Mouse (Mus musculus): Measurements from ENCODE around the gene Mettl23. TPM values are rescaled to one million over a fixed set of nuclear protein-coding genes. Genes with fewer than 3 reads are reported as not detected.
"Not testable (repeated sequence)": the region's sequence is repeated elsewhere in the genome, so short reads cannot be mapped to it uniquely, and the experiment has no call there.

Gene Mettl23
- total RNA-seq, 2 experiments from 2014 or later = 29.1 to 35.3 TPM

- no peak for DNase-seq
These were observed 4.4 kb downstream of the Mettl23 start for GRCm38 (mm10) chr11:116847187-116848085.

- no peak for DNase-seq
These were observed 5.2 kb downstream of the Mettl23 start for GRCm38 (mm10) chr11:116848086-116848876.

- DNase-seq = not testable (repeated sequence)
These were observed 5.8 kb downstream of the Mettl23 start for GRCm38 (mm10) chr11:116848877-116849178.

- no peak for DNase-seq
These were observed 6.5 kb downstream of the Mettl23 start for GRCm38 (mm10) chr11:116849587-116849986.

- DNase-seq = no peak
These were observed 7.0 kb downstream of the Mettl23 start for GRCm38 (mm10) chr11:116850085-116850484.

- DNase-seq = no peak
These were observed 7.9 kb downstream of the Mettl23 start for GRCm38 (mm10) chr11:116850833-116851477.

GRCm38 (mm10) chr11:116851576-116852290 is 8.7 kb downstream of the Mettl23 start:
- no peak for DNase-seq

GRCm38 (mm10) chr11:116852291-116852890 is 9.3 kb downstream of the Mettl23 start, which contains the start of gene Mfsd11:
TSS of gene Mfsd11 (plus strand) at chr11:116852440.
- DNase-seq = peak; percentile 91

- peak; percentile 98 for DNase-seq
These were observed 9.9 kb downstream of the Mettl23 start, which contains the start of gene Srsf2 for GRCm38 (mm10) chr11:116852891-116853511. TSS of gene Srsf2 (minus strand) at chr11:116853094.

GRCm38 (mm10) chr11:116853512-116853928 is 10.4 kb downstream of the Mettl23 start:
- peak; percentile 99 for DNase-seq

- no peak for DNase-seq
These were observed 11.2 kb downstream of the Mettl23 start for GRCm38 (mm10) chr11:116854279-116854678.

GRCm38 (mm10) chr11:116857183-116857850 is 14.2 kb downstream of the Mettl23 start:
- no peak for DNase-seq

- DNase-seq = peak; percentile 53
These were observed 21.4 kb downstream of the Mettl23 start for GRCm38 (mm10) chr11:116864444-116864843.

GRCm38 (mm10) chr11:116865945-116866585 is 23.0 kb downstream of the Mettl23 start:
- DNase-seq = no peak

GRCm38 (mm10) chr11:116868129-116868528 is 25.1 kb downstream of the Mettl23 start:
- peak; percentile 75 for DNase-seq

- DNase-seq = no peak
These were observed 26.1 kb downstream of the Mettl23 start for GRCm38 (mm10) chr11:116869223-116869622.

GRCm38 (mm10) chr11:116869641-116870040 is 26.6 kb downstream of the Mettl23 start:
- no peak for DNase-seq

GRCm38 (mm10) chr11:116871538-116871937 is 28.5 kb downstream of the Mettl23 start:
- no peak for DNase-seq

- DNase-seq = no peak
These were observed 30.9 kb downstream of the Mettl23 start for GRCm38 (mm10) chr11:116873987-116874386.

GRCm38 (mm10) chr11:116878454-116878853 is 35.4 kb downstream of the Mettl23 start:
- DNase-seq = no peak

Measured in adrenal gland, postnatal 10 days (tissue).